Mouse (Mus musculus): ENCODE measurements around the gene Scube1. TPM values are rescaled to one million over a fixed set of nuclear protein-coding genes. Genes with fewer than 3 reads are reported as not detected.

Gene Scube1
- polyA plus RNA-seq, 1 experiment from 2014 or later: 0.16 TPM

DNA sequence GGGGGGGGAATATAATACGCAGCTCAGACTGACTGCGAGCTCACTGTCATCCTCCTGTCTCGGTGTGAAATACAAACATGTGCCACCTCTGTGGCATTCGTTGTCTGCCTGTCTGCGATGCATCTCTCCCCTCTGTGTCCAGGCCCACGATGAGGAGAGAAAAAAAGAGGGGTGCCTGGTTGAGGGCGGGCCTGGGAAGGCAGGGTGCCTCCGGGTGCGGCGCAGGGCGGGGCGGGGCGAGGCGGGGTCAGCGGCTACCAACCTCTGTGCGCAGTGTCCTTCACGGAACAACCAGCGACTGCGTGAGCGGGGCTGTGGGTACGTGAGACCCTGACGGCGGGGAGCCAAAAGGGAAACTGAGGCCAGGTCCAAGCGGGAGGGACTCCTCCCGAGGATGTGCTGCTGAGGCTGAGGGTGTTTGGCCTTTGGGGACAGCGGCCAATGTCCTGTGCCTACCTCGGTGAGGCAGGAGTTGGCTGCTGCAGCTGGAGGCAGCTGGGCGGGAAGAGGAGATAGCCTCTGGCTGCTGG is 161.4 kb downstream of the Scube1 start, which contains the start of the genes Tspo and Mcat:
Gene Tspo, plus strand, starts transcription at position 266 of the 530 bp plus-strand sequence.
Gene Mcat, minus strand, starts transcription at position 461 of the 530 bp plus-strand sequence.
- Histone ChIP-seq H3K9ac (peak within 1 kb of the TSS; percentile 88), H3K36me3 (no peaks in the 10 kb centered on the region), H3K9me3 (replicated peaks) (no peaks in the 10 kb centered on the region), H3K4me3 (replicated peaks) (peak within 1 kb of the TSS; percentile 77), H3K4me2 (peak within 1 kb of the TSS; percentile 86), H3K4me1 (replicated peaks) (peaks cover 72% of the 10 kb centered on the region), H3K27me3 (no peaks in the 10 kb centered on the region), H3K27ac (peak within 1 kb of the TSS; percentile 96)
- peak; percentile 83 for ATAC-seq (ENCODE audit: low read depth)
- under 1% methylated on average over 28 of the region's 28 CpGs for WGBS (ENCODE audit: insufficient replicate concordance)
- DNase-seq: peak; percentile 79

DNA sequence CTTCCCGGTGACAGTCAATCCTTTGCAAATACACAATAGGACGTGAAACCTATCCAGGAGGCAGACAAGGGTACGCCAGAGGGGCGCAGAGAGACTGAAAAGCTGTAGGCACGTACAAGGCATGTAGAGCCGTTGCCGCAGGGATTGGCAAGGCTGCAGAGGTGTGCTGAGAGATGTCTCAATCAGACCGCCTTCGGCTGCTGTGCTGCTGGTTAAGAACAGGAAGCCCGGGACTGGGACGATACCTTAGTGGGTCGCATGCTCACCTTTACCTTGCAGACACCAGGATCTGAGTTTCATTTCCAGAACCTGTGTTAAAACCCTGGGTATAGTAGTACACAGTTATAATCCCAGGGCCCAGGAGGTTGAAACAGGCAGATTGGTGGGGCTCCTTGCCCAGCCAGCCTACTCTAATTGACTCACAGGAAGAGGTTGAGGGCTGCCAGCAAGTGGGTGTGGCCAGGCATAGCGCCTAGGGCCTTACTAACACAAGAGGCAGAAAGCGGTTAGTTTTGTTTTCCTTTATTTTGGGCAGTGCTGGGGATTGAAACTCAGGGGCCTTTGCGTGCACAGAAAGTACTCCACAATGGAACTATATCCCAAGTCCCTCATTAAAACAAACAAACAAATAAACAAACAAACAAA is 162.1 kb downstream of the Scube1 start:
- ATAC-seq (ENCODE audit: low read depth) (peak; percentile 42), DNase-seq (peak; percentile 65)
- Histone ChIP-seq H3K4me2 (peak overlapping the region; percentile 86), H3K36me3 (no peaks in the 10 kb centered on the region), H3K4me1 (replicated peaks) (peaks cover 65% of the 10 kb centered on the region), H3K27me3 (no peaks in the 10 kb centered on the region), H3K9me3 (replicated peaks) (no peaks in the 10 kb centered on the region), H3K4me3 (replicated peaks) (peak overlapping the region; percentile 77), H3K27ac (peak overlapping the region; percentile 96), H3K9ac (peak overlapping the region; percentile 88)
- 21% methylated on average over 15 of the region's 15 CpGs for WGBS (ENCODE audit: insufficient replicate concordance)

DNA sequence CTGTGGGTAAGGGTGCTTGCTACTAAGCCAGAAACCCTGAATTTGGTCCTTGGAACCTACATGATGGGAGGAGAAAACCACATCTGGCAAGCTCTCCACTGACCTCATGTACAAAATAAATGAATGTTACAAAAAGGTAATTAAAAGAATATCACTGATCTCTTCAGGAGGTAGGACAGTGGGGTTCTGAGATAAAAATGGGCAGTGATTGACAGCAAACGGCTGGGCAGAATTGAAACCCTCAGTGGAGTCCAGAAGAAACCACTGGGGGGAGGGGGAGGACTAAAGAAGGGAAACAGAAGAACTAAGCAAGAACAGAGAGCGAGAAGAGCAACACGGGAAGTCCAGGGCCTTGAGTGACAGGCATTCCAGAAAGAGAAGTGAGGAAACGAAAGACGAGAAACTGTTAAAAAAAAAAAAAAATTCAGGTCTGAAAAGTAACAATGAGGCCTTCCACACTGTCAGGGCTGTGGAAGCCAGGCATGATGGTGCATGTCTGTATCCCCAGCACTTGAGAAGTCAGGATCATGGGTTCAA is 163.8 kb downstream of the Scube1 start:
- H3K27ac ChIP-seq: 0 out of 2 replicates have a peak overlapping the region, but pooled peaks have one; percentile 23
- no peaks in the 10 kb centered on the region for H3K36me3 ChIP-seq
- peaks cover 50% of the 10 kb centered on the region for H3K4me1 ChIP-seq (replicated peaks)
- ATAC-seq (ENCODE audit: low read depth): no peak
- H3K4me2 ChIP-seq: no peak overlapping the region
- WGBS (ENCODE audit: insufficient replicate concordance): 23% methylated on average over 5 of the region's 5 CpGs
- no peaks in the 10 kb centered on the region for H3K9me3 ChIP-seq (replicated peaks)
- H3K9ac ChIP-seq: no peak overlapping the region
- H3K27me3 ChIP-seq: no peaks in the 10 kb centered on the region
- H3K4me3 ChIP-seq (replicated peaks): no peak overlapping the region
- DNase-seq: no peak

DNA sequence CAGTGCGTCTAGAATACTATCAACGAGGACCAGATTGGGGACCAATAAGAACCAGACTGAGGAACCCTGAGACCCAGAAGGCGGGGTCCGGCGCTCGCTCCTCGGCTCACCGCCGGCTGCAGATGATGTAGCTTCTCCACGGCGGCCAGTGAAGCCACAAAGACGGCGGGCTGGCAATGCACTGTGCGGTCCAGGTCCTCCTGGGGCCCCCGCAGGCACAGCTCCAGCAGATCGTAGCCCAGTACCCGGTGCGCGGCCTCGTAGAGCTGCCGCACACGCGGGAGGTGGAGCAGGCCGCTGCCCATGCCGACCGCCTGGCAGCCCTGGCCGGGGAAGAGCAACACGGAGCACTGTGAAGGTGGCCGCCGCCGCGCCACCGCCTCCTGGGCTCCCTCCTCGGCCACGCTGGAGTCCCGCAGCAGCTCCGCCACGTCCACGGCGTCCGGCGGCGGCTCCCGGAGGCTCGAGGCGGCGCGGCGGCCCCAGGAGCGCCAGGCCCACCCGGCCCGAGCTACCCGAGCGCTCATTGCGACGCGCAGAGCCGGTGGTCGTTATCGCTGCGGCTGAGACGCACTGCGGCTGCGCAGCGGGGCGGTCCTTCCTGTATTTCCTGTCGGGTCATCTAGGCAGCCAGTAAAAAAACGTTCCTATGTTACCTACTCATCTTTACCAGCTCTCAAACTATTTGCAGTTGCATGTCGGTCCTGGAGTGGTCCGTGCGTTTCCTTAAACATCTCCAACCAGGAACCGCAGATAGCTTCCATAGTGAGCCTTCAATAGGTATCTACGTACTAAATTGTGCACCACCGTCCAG is 169.5 kb downstream of the Scube1 start:
- under 1% methylated on average over 74 of the region's 74 CpGs for WGBS (ENCODE audit: insufficient replicate concordance)
- DNase-seq: peak; percentile 87
- H3K4me2 ChIP-seq: peak overlapping the region; percentile 94
- ATAC-seq (ENCODE audit: low read depth): peak; percentile 88
- peaks cover 23% of the 10 kb centered on the region for H3K36me3 ChIP-seq
- no peaks in the 10 kb centered on the region for H3K27me3 ChIP-seq
- H3K4me3 ChIP-seq (replicated peaks): peak overlapping the region; percentile 88
- H3K9ac ChIP-seq: peak overlapping the region; percentile 95
- H3K9me3 ChIP-seq (replicated peaks): no peaks in the 10 kb centered on the region
- peak overlapping the region; percentile 92 for H3K27ac ChIP-seq
- H3K4me1 ChIP-seq (replicated peaks): peaks cover 17% of the 10 kb centered on the region

Other genes starting within 250 kb of the Scube1 start
- gene Ttll1, start 214.1 kb downstream of the Scube1 start, polyA plus RNA-seq (2015; fragmentation: Nextera tagmentation; extraction: Ambion mirVana): 7.2 and 7.4 TPM in 2 replicates
- gene Bik, start 198.2 kb downstream of the Scube1 start, polyA plus RNA-seq (2015; fragmentation: Nextera tagmentation; extraction: Ambion mirVana): 1.1 and 1.5 TPM in 2 replicates
- 186 and 227 TPM in 2 replicates for gene Tspo, start 161.4 kb downstream of the Scube1 start, polyA plus RNA-seq (2015; fragmentation: Nextera tagmentation; extraction: Ambion mirVana)
- 18.1 and 21.0 TPM in 2 replicates for gene Mcat, start 161.2 kb downstream of the Scube1 start, polyA plus RNA-seq (2015; fragmentation: Nextera tagmentation; extraction: Ambion mirVana)
- 47.2 and 53.2 TPM in 2 replicates for gene Ttll12, start 129.9 kb downstream of the Scube1 start, polyA plus RNA-seq (2015; fragmentation: Nextera tagmentation; extraction: Ambion mirVana)
- 0.03 and 0.05 TPM in 2 replicates for gene Mpped1, start 54.4 kb upstream of the Scube1 start, polyA plus RNA-seq (2015; fragmentation: Nextera tagmentation; extraction: Ambion mirVana)